Mouse (Mus musculus) bone marrow macrophage, adult 2 months (primary cell): ENCODE measurements at regions not wholly inside any gene's neighbourhood (a gene's known extent, or its start where the extent isn't known, plus 50 kb on each side); places are given as distances from the start of the nearest gene placed in this dataset.

Experiments
- CTCF ChIP-seq: IDR thresholded peaks from 2 replicates; pipeline ENCODE4 v1.5.1; 2012; ENCODE audit warnings: low read depth, mild to moderate bottlenecking, low read length, moderate library complexity
- POLR2A ChIP-seq: IDR thresholded peaks from 2 replicates; pipeline ENCODE4 v1.6.1; 2012; ENCODE audit warnings: mild to moderate bottlenecking, low read depth, low read length, borderline replicate concordance

- TF ChIP-seq CTCF, result no peak
- no peak for TF ChIP-seq POLR2A
Measured at GRCm38 (mm10) chr8:35253946-35254345, 511.6 kb upstream of the Gm19410 start.
